Mouse (Mus musculus) C2C12 (cell line): Measurements from ENCODE around the gene Fst. TPM values are rescaled to one million over a fixed set of nuclear protein-coding genes. Genes with fewer than 3 reads are reported as not detected.

Experiments
- H3K27me3 ChIP-seq: one replicate; pipeline ENCODE4 v1.6.1; 2011; ENCODE audit not compliant: control insufficient read depth, insufficient read depth, insufficient read length
- H3K36me3 ChIP-seq: one replicate; pipeline ENCODE4 v1.6.1; 2011; ENCODE audit not compliant: control insufficient read depth, insufficient read depth
- H3K4me3 ChIP-seq: one replicate; pipeline ENCODE4 v1.5.1; 2011; ENCODE audit warnings: mild to moderate bottlenecking, control low read depth; ENCODE audit not compliant: poor library complexity, insufficient read depth, severe bottlenecking
- H3K79me2 ChIP-seq: one replicate; pipeline ENCODE4 v1.6.1; 2011; ENCODE audit not compliant: control insufficient read depth, insufficient read depth
- H3K79me3 ChIP-seq: one replicate; pipeline ENCODE4 v1.6.1; 2011; ENCODE audit warnings: low read depth, control low read depth
- H3ac ChIP-seq: one replicate; pipeline ENCODE3; 2011; ENCODE audit warnings: low read depth; ENCODE audit not compliant: control insufficient read depth, insufficient read length
- CEBPB ChIP-seq: IDR thresholded peaks from one replicate; pipeline ENCODE4 v1.6.1; 2011; ENCODE audit warnings: low read depth, mild to moderate bottlenecking, control low read depth, moderate library complexity
- CTCF ChIP-seq: IDR thresholded peaks from one replicate; pipeline ENCODE4 v1.5.1; 2011; ENCODE audit not compliant: control insufficient read depth, insufficient read depth, insufficient read length
- FOSL1 ChIP-seq: IDR thresholded peaks from one replicate; pipeline ENCODE4 v1.8.0; 2011; ENCODE audit warnings: mild to moderate bottlenecking, low read length; ENCODE audit not compliant: poor library complexity, insufficient read depth, severe bottlenecking
- MAX ChIP-seq: IDR thresholded peaks from one replicate; pipeline ENCODE4 v1.6.1; 2011; ENCODE audit warnings: mild to moderate bottlenecking, control low read depth
- MYOD1 ChIP-seq: IDR thresholded peaks from one replicate; pipeline ENCODE4 v1.6.1; 2011; ENCODE audit warnings: low read depth; ENCODE audit not compliant: control insufficient read depth, insufficient read length
- MYOG ChIP-seq: IDR thresholded peaks from one replicate; pipeline ENCODE4 v1.6.1; 2011; ENCODE audit not compliant: control insufficient read depth, insufficient read length; ENCODE audit errors: extremely low read depth
- USF1 ChIP-seq: IDR thresholded peaks from one replicate; pipeline ENCODE4 v1.6.1; 2011; ENCODE audit warnings: low read depth, mild to moderate bottlenecking, control low read depth, moderate library complexity
- polyA plus RNA-seq: library from polyadenylated mRNA; unstranded; fragments of >200 nt; fragmentation: generic; extraction: Trizol; gene quantifications from one replicate; pipeline ENCODE4 v1.2.1, GENCODE M21; 2012; ENCODE audit warnings: missing spikeins

Fst gene
- polyA plus RNA-seq, 1 experiment, result 10.9 TPM

DNA sequence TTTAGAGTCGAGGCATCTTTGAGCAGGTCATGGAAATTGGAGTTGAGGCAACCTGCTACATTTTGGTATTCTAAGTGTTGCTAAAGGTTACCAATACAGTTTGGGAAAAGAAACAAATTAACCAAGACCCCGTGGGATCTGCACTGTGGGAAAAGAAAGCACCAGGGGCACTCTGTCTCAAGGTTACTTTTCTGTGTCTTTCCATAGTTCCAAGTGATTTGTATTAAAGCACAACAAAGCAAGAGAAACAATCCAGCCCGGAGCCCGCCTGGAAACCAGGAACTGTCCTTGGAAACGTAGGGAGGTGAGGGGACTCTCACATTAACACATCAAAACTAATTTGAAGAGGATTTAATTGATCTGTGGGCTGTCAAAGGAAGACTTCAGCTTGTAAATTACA lies 51.9 kb downstream of the Fst start:
- TF ChIP-seq MYOG (no peak), FOSL1 (no peak), MAX (no peak), CTCF (no peak), USF1 (no peak), CEBPB (no peak), MYOD1 (no peak)

DNA sequence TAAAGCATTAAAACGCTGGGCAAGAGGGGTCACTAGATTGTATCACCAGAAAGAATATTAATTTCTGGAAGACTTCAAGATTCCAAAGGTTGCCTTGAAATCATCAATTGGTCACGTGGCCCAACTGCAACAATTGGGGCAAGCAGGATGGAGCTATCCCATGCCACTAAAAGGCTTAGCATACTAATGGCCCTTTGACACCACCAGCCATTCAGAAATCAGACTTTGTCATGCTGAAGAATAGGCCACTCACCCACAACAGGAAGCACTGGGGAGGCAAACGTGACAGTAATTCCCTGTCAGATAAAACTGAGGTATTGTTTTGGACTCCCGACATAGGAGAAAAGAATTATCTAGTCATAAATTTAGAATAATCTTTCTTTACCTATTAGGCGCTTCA lies 52.3 kb downstream of the Fst start:
- no peaks in the 10 kb centered on the region for H3K79me2 ChIP-seq
- H3K79me3 ChIP-seq, result no peaks in the 10 kb centered on the region
- H3K36me3 ChIP-seq, result no peaks in the 10 kb centered on the region
- no peak overlapping the region for H3K4me3 ChIP-seq
- no peak for TF ChIP-seq MAX
- TF ChIP-seq USF1, result peak; percentile 36
- H3K27me3 ChIP-seq, result no peaks in the 10 kb centered on the region
- H3ac ChIP-seq, result no peak overlapping the region

More for the DNA sequence above, 51.9 kb downstream of the Fst start:
- no peak overlapping the region for H3ac ChIP-seq
- no peaks in the 10 kb centered on the region for H3K79me3 ChIP-seq
- no peaks in the 10 kb centered on the region for H3K79me2 ChIP-seq
- H3K36me3 ChIP-seq, result no peaks in the 10 kb centered on the region
- no peaks in the 10 kb centered on the region for H3K27me3 ChIP-seq
- H3K4me3 ChIP-seq, result no peak overlapping the region

GRCm38 (mm10) chr13:114405100-114405715 lies 53.5 kb downstream of the Fst start:
- TF ChIP-seq CEBPB (no peak), CTCF (no peak)
- H3K4me3 ChIP-seq, result no peak overlapping the region
- no peaks in the 10 kb centered on the region for H3K27me3 ChIP-seq
- H3K79me3 ChIP-seq, result no peaks in the 10 kb centered on the region
- no peaks in the 10 kb centered on the region for H3K79me2 ChIP-seq
- H3ac ChIP-seq, result no peak overlapping the region
- no peaks in the 10 kb centered on the region for H3K36me3 ChIP-seq

Other genes starting within 250 kb of the Fst start
- 98.9 TPM for gene Ndufs4, start 70.7 kb downstream of the Fst start, polyA plus RNA-seq